Mouse (Mus musculus) cerebellum, adult 2 months (tissue): Measurements from ENCODE around the gene Dscaml1. TPM values are rescaled to one million over a fixed set of nuclear protein-coding genes. Genes with fewer than 3 reads are reported as not detected.
A peak's percentile ranks its signal among the peaks of the same experiment; 100 is the strongest.

Experiments used
- DNase-seq, 2 experiments: peaks; one replicate each; pipeline ENCODE4 v3.0.0; 2021
- H3K27ac ChIP-seq: fragments of 200-500 bp; 2 replicates; pipeline ENCODE4 v1.5.1; 2012; ENCODE audit warnings: low read length, control low read depth, inconsistent platforms; ENCODE audit not compliant: insufficient read depth
- H3K27me3 ChIP-seq: fragments of 200-500 bp; 2 replicates; pipeline ENCODE4 v1.6.1; 2012; ENCODE audit warnings: inconsistent platforms, mild to moderate bottlenecking, low read length, moderate library complexity; ENCODE audit not compliant: control insufficient read depth, insufficient read depth
- H3K4me1 ChIP-seq: fragments of 200-500 bp; 2 replicates; pipeline ENCODE4 v1.6.1; 2011; ENCODE audit warnings: low read length; ENCODE audit not compliant: control insufficient read depth, insufficient read depth
- H3K4me3 ChIP-seq: fragments of 200-500 bp; replicated peaks from 2 replicates; pipeline ENCODE3; 2011; ENCODE audit warnings: mild to moderate bottlenecking, low read depth, low read length, control low read depth; ENCODE audit not compliant: insufficient read depth
- CTCF ChIP-seq: fragments of 200-500 bp; IDR thresholded peaks from 2 replicates; pipeline ENCODE4 v1.5.1; 2011; ENCODE audit warnings: low read depth, mild to moderate bottlenecking, control low read depth, low read length, moderate library complexity, borderline replicate concordance; ENCODE audit not compliant: insufficient read depth
- POLR2A ChIP-seq: fragments of 200-500 bp; IDR thresholded peaks from 2 replicates; pipeline ENCODE4 v1.6.1; 2011; ENCODE audit warnings: low read length, control low read depth, borderline replicate concordance; ENCODE audit not compliant: insufficient read depth
- WGBS: fragments of 180-500 bp; shearing (Covaris S2); methylation state at CpG from one replicate; pipeline ENCODE4 v1.1.7; 2018; 5-methylcytosine and 5-hydroxymethylcytosine counted together
- polyA plus RNA-seq: library from polyadenylated mRNA; depleted of rRNA; stranded (reverse); fragments of >200 nt; gene quantifications from 2 replicates; pipeline ENCODE4 v1.2.3, GENCODE M21; 2012

Dscaml1 gene
- polyA plus RNA-seq, 1 experiment: 23.4 TPM

DNA sequence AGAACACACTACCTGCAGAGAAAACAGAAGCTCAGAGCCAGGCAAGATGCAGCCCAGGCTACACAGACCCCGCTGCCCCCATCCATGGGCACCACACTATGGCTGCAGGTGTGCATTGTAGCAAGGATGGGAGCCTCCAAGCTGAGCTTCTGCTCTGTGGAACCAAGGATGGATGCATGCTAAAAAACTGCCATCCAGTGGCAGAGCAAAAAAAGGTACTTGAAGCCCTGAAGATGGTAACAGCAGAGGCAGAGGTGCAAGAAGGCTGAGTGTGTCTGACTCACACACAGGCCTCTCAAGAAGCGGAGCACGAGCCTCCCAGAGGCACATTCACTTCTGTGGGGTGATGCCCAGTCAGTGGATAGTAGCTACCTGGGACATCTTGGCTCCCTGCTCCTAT lies 276.8 kb downstream of the Dscaml1 start:
- no peak overlapping the region for H3K27ac ChIP-seq
- WGBS: 79% methylated on average over 3 of the region's 3 CpGs

DNA sequence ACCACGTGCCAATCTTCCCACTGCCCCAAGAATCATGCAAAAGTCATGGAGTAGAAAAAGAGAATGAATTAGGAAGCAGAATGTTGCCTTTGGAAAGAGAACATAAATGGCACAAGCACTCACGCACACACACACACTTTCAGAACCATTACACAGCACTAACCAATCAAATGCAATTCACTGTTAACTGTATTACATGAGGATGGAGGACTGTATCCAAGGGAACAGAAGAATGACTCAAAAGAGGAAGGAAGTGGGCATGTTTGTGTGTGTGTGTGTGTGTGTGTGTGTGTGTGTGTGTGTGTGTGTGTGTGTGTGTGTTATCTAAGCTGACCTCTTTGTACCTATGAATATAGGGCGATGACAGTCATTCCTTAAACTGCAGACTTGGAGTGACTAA lies 278.0 kb downstream of the Dscaml1 start:
- DNase-seq: no peak
- H3K4me3 ChIP-seq: no peak overlapping the region
- H3K27ac ChIP-seq: no peak overlapping the region
- no peaks in the 10 kb centered on the region for H3K4me1 ChIP-seq
- 82% methylated on average over 3 of the region's 3 CpGs for WGBS
- TF ChIP-seq CTCF (no peak), POLR2A (no peak)
- no peaks in the 10 kb centered on the region for H3K27me3 ChIP-seq

More for the DNA sequence above, 276.8 kb downstream of the Dscaml1 start:
- DNase-seq: no peak
- TF ChIP-seq POLR2A: no peak
- TF ChIP-seq CTCF: no peak
- H3K4me1 ChIP-seq: no peaks in the 10 kb centered on the region
- H3K4me3 ChIP-seq: no peak overlapping the region
- H3K27me3 ChIP-seq: no peaks in the 10 kb centered on the region

DNA sequence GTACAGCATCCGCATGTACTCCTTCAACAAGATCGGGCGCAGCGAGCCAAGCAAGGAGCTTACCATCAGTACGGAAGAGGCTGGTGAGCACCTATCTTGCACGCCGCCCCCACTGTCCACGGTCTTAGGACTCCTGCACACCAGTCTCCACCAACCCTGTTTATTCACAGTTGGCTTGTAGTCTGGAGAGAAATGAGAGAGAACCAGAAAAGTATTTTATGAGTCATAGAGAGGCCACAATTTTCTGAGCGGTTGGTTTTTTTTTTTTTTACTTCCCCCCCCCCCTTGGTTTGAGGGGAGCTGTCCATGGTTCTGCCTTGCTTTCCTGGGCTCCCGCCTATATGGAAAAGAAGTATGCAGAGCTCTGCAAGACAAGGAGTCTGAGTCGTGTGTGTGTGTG lies 283.9 kb downstream of the Dscaml1 start:
- WGBS: 69% methylated on average over 11 of the region's 11 CpGs

DNA sequence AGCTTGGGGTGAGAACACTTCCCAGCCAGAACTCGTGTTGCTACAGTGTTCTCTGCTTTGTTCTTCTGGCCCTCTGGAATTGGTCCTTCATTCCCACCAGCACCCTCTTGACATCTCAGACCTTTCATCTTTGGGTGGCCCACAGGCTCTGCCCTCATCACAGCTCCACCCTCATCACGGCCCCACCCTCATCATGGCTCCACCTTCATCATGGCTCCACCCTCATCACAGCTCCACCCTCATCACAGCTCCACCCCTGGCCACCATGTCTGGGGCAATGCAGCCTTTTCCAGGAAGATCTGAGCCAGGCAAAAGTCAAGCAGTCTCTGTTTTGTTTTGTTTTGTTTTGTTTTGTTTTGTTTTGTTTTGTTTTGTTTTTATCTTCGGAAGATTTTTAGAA lies 289.0 kb downstream of the Dscaml1 start:
- no peak for DNase-seq
- WGBS: 70% methylated on average over 3 of the region's 3 CpGs
- H3K4me3 ChIP-seq: no peak overlapping the region
- H3K27me3 ChIP-seq: no peaks in the 10 kb centered on the region
- no peaks in the 10 kb centered on the region for H3K4me1 ChIP-seq
- TF ChIP-seq POLR2A (no peak), CTCF (no peak)
- H3K27ac ChIP-seq: no peak overlapping the region

More for the DNA sequence above, 283.9 kb downstream of the Dscaml1 start:
- DNase-seq: no peak
- Histone ChIP-seq H3K4me1 (no peaks in the 10 kb centered on the region), H3K4me3 (no peak overlapping the region), H3K27ac (no peak overlapping the region), H3K27me3 (no peaks in the 10 kb centered on the region)
- TF ChIP-seq POLR2A (no peak), CTCF (no peak)

DNA sequence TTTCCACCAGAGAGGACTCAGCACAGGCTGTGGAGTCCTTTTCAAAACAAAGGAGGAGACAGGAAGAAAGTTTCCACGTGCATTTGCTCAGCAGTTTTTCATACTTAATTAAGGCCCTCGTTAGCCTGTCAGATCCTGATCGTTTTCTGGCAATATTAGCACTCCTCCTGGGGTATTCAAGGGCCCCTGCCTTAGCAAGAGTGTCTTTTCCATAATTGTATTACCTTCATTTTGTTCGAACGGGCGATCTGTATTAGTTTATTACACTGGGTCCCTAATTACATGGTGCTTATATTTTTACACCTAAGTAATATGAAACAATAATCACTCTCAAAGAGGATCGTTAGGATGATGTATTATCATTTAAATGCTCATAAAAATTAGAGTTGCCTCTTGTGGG lies 293.6 kb downstream of the Dscaml1 start:
- 59% methylated on average over 7 of the region's 7 CpGs for WGBS

DNA sequence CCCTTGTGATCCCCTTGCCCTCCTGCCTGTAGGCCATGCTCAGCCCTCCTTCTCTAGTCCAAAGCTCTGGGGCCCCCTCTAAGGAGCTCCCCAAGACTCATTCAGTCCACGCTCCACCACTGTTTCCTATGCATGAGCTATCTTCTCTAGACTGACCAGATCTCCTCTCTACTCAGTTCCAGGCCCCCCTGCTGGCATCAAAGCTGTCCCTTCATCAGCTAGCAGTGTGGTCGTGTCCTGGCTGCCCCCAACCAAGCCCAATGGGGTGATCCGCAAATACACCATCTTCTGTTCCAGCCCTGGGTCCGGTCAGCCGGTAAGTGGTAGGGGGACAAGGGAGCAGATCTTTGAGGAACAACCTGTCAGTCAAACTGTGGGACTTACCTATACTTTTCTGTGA lies 305.4 kb downstream of the Dscaml1 start:
- no peak overlapping the region for H3K4me3 ChIP-seq
- no peaks in the 10 kb centered on the region for H3K27me3 ChIP-seq
- WGBS: 35% methylated on average over 5 of the region's 5 CpGs

More for the DNA sequence above, 293.6 kb downstream of the Dscaml1 start:
- H3K4me1 ChIP-seq: no peaks in the 10 kb centered on the region
- TF ChIP-seq POLR2A (no peak), CTCF (no peak)
- H3K27ac ChIP-seq: no peak overlapping the region
- H3K27me3 ChIP-seq: no peaks in the 10 kb centered on the region
- H3K4me3 ChIP-seq: no peak overlapping the region
- DNase-seq: no peak

DNA sequence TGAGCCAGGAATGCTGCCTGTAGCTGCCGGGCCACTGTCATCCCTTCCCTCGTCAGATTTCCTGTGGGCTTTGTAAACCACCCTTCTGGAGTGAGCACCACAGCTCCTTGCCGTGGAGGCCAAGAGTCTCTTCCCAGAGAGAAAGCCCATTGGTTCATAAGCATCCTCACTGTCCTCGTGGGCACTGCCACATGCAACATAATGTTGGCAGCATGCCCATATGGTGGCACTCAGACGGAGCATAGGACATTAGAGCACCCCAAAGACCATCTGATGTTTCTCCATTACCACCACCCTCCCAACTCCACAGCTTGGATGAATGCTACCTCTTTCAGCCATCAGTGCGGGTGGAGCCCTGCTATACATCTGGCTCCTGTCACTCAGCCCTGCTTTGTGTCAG lies 306.8 kb downstream of the Dscaml1 start:
- 21% methylated on average over 6 of the region's 6 CpGs for WGBS
- peak in 1 of 2 experiments; percentile 30 for DNase-seq
- TF ChIP-seq POLR2A (no peak), CTCF (no peak)
- Histone ChIP-seq H3K27me3 (no peaks in the 10 kb centered on the region), H3K4me1 (peaks cover 18% of the 10 kb centered on the region), H3K4me3 (no peak overlapping the region), H3K27ac (no peak overlapping the region)

More for the DNA sequence above, 305.4 kb downstream of the Dscaml1 start:
- TF ChIP-seq CTCF (no peak), POLR2A (no peak)
- DNase-seq: peak; percentile 57
- Histone ChIP-seq H3K27ac (no peak overlapping the region), H3K4me1 (peaks cover 18% of the 10 kb centered on the region)

DNA sequence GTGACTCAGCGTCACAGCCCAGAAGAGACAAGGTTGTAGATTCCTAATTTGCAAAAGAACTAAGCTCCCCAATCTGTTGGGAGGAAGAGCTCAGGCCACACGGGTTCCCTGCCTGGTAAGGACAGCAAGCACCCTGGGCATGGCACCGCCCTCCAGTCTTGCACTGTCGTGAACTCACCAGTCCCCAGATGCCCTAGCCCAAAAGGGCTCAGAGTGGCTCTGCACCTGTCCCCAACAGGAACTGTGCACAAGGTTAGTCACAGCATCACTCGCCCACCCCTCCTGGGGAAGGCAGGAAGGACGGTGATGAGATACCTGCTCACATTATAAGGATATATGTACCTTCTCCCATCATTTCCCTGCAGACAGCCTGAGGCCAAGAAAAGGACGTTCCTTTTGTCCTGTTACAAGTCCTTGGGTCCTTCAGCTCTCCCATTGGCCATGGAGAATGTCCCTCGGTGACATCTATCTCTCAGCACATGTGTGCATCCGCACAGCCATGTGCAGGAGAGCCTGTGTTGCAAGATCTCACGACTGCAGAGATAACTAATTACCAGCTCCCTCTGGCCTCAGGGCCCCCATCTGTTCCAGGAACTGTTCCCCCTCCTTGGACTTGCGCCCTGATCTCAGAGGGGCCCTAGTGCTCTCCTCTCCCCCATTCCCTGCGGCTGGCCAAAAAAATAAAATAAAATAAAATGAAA lies 312.7 kb downstream of the Dscaml1 start:
- DNase-seq: peak; percentile 38 to 47
- H3K4me1 ChIP-seq: peaks cover 12% of the 10 kb centered on the region
- no peak for TF ChIP-seq CTCF
- no peak for TF ChIP-seq POLR2A
- 68% methylated on average over 12 of the region's 12 CpGs for WGBS
- H3K4me3 ChIP-seq: no peak overlapping the region
- no peak overlapping the region for H3K27ac ChIP-seq
- H3K27me3 ChIP-seq: no peaks in the 10 kb centered on the region
